Mouse (Mus musculus) megakaryocyte progenitor cell, adult 5-6 weeks (primary cell): ENCODE data around the gene Vmn2r8. TPM values are rescaled to one million over a fixed set of nuclear protein-coding genes. Genes with fewer than 3 reads are reported as not detected.
"Not testable (repeated sequence)": the region's sequence is repeated elsewhere in the genome, so short reads cannot be mapped to it uniquely, and the experiment has no call there.

Source experiments
- ATAC-seq: replicated peaks from 2 replicates; pipeline ENCODE4 v1.8.0; 2016; ENCODE audit warnings: mild to moderate bottlenecking, moderate TSS enrichment, inconsistent platforms; ENCODE audit not compliant: poor library complexity
- total RNA-seq, 2 experiments: library from RNA; stranded (forward) in 1 of 2; stranded (reverse) in 1 of 2; fragments of 157-497, 149-512 nt in 1 of 2; fragments of 200-1000 nt in 1 of 2; gene quantifications; 2 replicates each; pipeline versions ENCODE4 v1.2.3 to v1.2.4; 2015 to 2017

Gene Vmn2r8
- total RNA-seq (2015) (not detected in 2 replicates), total RNA-seq (2017) (not detected in 2 replicates)

- ATAC-seq: not testable (repeated sequence)
Observed at GRCm38 (mm10) chr5:108808750-108809149, at the start of gene Vmn2r8. Gene Vmn2r8, minus strand, starts transcription at chr5:108808850.

GRCm38 (mm10) chr5:108852501-108852900 lies 43.9 kb upstream of the Vmn2r8 start, which contains the start of gene Vmn2r9:
Gene Vmn2r9, minus strand, starts transcription at chr5:108852601.
- ATAC-seq: not testable (repeated sequence)

GRCm38 (mm10) chr5:108849466-108849865 lies 40.8 kb upstream of the Vmn2r8 start:
- no peak for ATAC-seq

GRCm38 (mm10) chr5:108836156-108836555 lies 27.5 kb upstream of the Vmn2r8 start:
- no peak; the same call in 1 of the 2 replicates for ATAC-seq

GRCm38 (mm10) chr5:108823276-108823675 lies 14.6 kb upstream of the Vmn2r8 start:
- ATAC-seq: no peak

- ATAC-seq: no peak
Observed at GRCm38 (mm10) chr5:108803646-108804045, 5.0 kb downstream of the Vmn2r8 start.

- not testable (repeated sequence) for ATAC-seq
Observed at GRCm38 (mm10) chr5:108795263-108795662, 13.4 kb downstream of the Vmn2r8 start, which contains the start of gene Tmed11. Gene Tmed11, minus strand, starts transcription at chr5:108795363.

- peak; percentile 39; the same call in 1 of the 2 replicates for ATAC-seq
Observed at GRCm38 (mm10) chr5:108790385-108790784, 18.3 kb downstream of the Vmn2r8 start.

- no peak for ATAC-seq
Observed at GRCm38 (mm10) chr5:108774630-108775306, 33.9 kb downstream of the Vmn2r8 start, which contains the start of gene Rnf212. Gene Rnf212, minus strand, starts transcription at chr5:108774982.

GRCm38 (mm10) chr5:108760002-108760401 lies 48.6 kb downstream of the Vmn2r8 start:
- ATAC-seq: no peak

- ATAC-seq: peak; percentile 54
Observed at GRCm38 (mm10) chr5:108758396-108758795, 50.3 kb downstream of the Vmn2r8 start.

GRCm38 (mm10) chr5:108751258-108751657 lies 57.4 kb downstream of the Vmn2r8 start:
- not testable (repeated sequence) for ATAC-seq

GRCm38 (mm10) chr5:108750328-108751210 lies 58.1 kb downstream of the Vmn2r8 start:
- peak; percentile 60; the same call in 1 of the 2 replicates for ATAC-seq

- no peak for ATAC-seq
Observed at GRCm38 (mm10) chr5:108744629-108745028, 64.0 kb downstream of the Vmn2r8 start.

- ATAC-seq: peak; percentile 69; the same call in 1 of the 2 replicates
Observed at GRCm38 (mm10) chr5:108743856-108744255, 64.8 kb downstream of the Vmn2r8 start.

- no peak for ATAC-seq
Observed at GRCm38 (mm10) chr5:108742596-108742995, 66.1 kb downstream of the Vmn2r8 start.

- no peak for ATAC-seq
Observed at GRCm38 (mm10) chr5:108741844-108742243, 66.8 kb downstream of the Vmn2r8 start.
